Mouse (Mus musculus): ENCODE results near the gene Cep295nl. TPM values are rescaled to one million over a fixed set of nuclear protein-coding genes. Genes with fewer than 3 reads are reported as not detected.
A peak's percentile ranks its signal among the peaks of the same experiment; 100 is the strongest.

Cep295nl gene
- polyA plus RNA-seq, 1 experiment from 2014 or later, result 0.74 TPM

- H3K9me3 ChIP-seq, result no peaks in the 10 kb centered on the region
- peak within 1 kb of the TSS; percentile 90 for H3K27ac ChIP-seq
- peak; percentile 99 for ATAC-seq (ENCODE audit: insufficient number of reproducible peaks, insufficient read depth, low FRiP score, low TSS enrichment, low read depth)
- peak within 1 kb of the TSS; percentile 94 for H3K4me2 ChIP-seq
- H3K4me1 ChIP-seq, result peaks cover 15% of the 10 kb centered on the region
- WGBS, result under 1% methylated on average over 68 of the region's 68 CpGs
- peak within 1 kb of the TSS; percentile 92 for H3K9ac ChIP-seq
- peaks cover 25% of the 10 kb centered on the region for H3K36me3 ChIP-seq
- peak within 1 kb of the TSS; percentile 95 for H3K4me3 ChIP-seq
- no peaks in the 10 kb centered on the region for H3K27me3 ChIP-seq
Measured at GRCm38 (mm10) chr11:118289999-118290889, 52.1 kb downstream of the Cep295nl start, which contains the start of gene Usp36. Gene Usp36 (minus strand): TSS chr11:118290244.

- 0% methylated on average over 22 of the region's 22 CpGs for WGBS
- peak overlapping the region; percentile 95 for H3K4me3 ChIP-seq
- no peaks in the 10 kb centered on the region for H3K27me3 ChIP-seq
- peaks cover 31% of the 10 kb centered on the region for H3K36me3 ChIP-seq
- H3K27ac ChIP-seq, result peak overlapping the region; percentile 80
- H3K9ac ChIP-seq, result peak overlapping the region; percentile 92
- H3K9me3 ChIP-seq, result no peaks in the 10 kb centered on the region
- H3K4me1 ChIP-seq, result peaks cover 15% of the 10 kb centered on the region
- no peak for ATAC-seq (ENCODE audit: insufficient number of reproducible peaks, insufficient read depth, low FRiP score, low TSS enrichment, low read depth)
- H3K4me2 ChIP-seq, result peak overlapping the region; percentile 94
Measured at GRCm38 (mm10) chr11:118289562-118289961, 52.7 kb downstream of the Cep295nl start.

- Histone ChIP-seq H3K4me2 (peak overlapping the region; percentile 94), H3K4me1 (peaks cover 15% of the 10 kb centered on the region), H3K27me3 (no peaks in the 10 kb centered on the region), H3K9me3 (no peaks in the 10 kb centered on the region), H3K9ac (peak overlapping the region; percentile 92), H3K27ac (peak overlapping the region; percentile 80; the same call in 1 of the 2 replicates), H3K4me3 (peak overlapping the region; percentile 95), H3K36me3 (peaks cover 36% of the 10 kb centered on the region)
- no peak for ATAC-seq (ENCODE audit: insufficient number of reproducible peaks, insufficient read depth, low FRiP score, low TSS enrichment, low read depth)
- WGBS, result under 1% methylated on average over 16 of the region's 16 CpGs
Measured at GRCm38 (mm10) chr11:118289037-118289511, 53.2 kb downstream of the Cep295nl start.

GRCm38 (mm10) chr11:118287573-118287972 is 54.7 kb downstream of the Cep295nl start:
- H3K4me2 ChIP-seq, result no peak overlapping the region
- WGBS, result 95% methylated on average over 9 of the region's 9 CpGs

DNA sequence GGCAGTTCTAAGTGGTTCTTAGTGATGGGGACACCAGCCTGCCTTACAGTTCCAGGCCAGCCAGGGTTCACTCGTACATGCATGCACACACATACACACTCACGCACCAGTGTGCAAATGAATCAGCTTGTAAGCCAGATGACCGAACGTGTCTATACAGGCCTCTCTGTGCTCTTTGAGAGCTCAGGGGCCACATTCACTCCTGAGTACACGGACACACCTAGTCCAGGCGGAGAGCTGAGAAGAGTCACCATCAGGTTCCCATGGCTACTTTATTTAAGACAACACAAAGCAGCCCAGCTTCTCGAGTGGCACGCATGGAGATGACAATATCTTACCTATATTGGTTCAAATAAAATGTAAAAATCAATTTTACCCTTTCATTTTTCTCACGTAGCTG is 55.9 kb downstream of the Cep295nl start:
- H3K27me3 ChIP-seq, result no peaks in the 10 kb centered on the region
- 92% methylated on average over 9 of the region's 9 CpGs for WGBS
- no peak overlapping the region for H3K27ac ChIP-seq
- no peak overlapping the region for H3K4me2 ChIP-seq
- 0 out of 2 replicates have a peak overlapping the region, but pooled peaks have one; percentile 46 for H3K9ac ChIP-seq
- peaks cover 63% of the 10 kb centered on the region for H3K36me3 ChIP-seq
- peaks cover 15% of the 10 kb centered on the region for H3K4me1 ChIP-seq
- no peaks in the 10 kb centered on the region for H3K9me3 ChIP-seq
- H3K4me3 ChIP-seq, result no peak overlapping the region
- ATAC-seq (ENCODE audit: insufficient number of reproducible peaks, insufficient read depth, low FRiP score, low TSS enrichment, low read depth), result no peak

More at GRCm38 (mm10) chr11:118287573-118287972, 54.7 kb downstream of the Cep295nl start:
- H3K36me3 ChIP-seq, result peaks cover 51% of the 10 kb centered on the region
- H3K4me1 ChIP-seq, result peaks cover 15% of the 10 kb centered on the region
- H3K27ac ChIP-seq, result no peak overlapping the region
- H3K27me3 ChIP-seq, result no peaks in the 10 kb centered on the region
- no peak overlapping the region for H3K4me3 ChIP-seq
- ATAC-seq (ENCODE audit: insufficient number of reproducible peaks, insufficient read depth, low FRiP score, low TSS enrichment, low read depth), result no peak
- H3K9me3 ChIP-seq, result no peaks in the 10 kb centered on the region
- H3K9ac ChIP-seq, result peak overlapping the region; percentile 36; the same call in 1 of the 2 replicates

DNA sequence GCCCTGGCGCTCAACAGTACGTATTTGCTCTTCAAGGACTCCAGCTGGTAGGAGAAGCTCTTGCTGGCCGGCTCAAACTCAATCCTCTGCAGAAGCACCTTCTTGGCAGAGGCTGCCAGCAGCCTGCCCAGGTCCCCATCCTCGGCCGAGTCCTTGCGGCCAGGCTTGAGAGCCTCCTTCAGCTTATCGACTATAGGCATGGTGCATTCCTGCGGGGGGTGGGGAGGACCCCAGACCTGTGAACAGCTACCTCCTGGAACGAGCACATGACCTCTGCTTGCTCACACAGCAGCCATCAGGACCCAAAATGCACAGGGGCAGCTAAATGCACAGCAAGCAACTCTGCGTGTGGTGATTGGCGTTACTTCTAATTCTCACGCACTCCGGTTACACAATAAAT is 56.5 kb downstream of the Cep295nl start:
- 93% methylated on average over 13 of the region's 13 CpGs for WGBS
- Histone ChIP-seq H3K27ac (no peak overlapping the region), H3K4me1 (peaks cover 13% of the 10 kb centered on the region), H3K36me3 (peaks cover 69% of the 10 kb centered on the region), H3K4me2 (no peak overlapping the region), H3K9ac (0 out of 2 replicates have a peak overlapping the region, but pooled peaks have one; percentile 46), H3K9me3 (no peaks in the 10 kb centered on the region), H3K4me3 (no peak overlapping the region), H3K27me3 (no peaks in the 10 kb centered on the region)
- no peak for ATAC-seq (ENCODE audit: insufficient number of reproducible peaks, insufficient read depth, low FRiP score, low TSS enrichment, low read depth)

Other genes starting within 250 kb of the Cep295nl start
- gene Dnah17, start 211.9 kb downstream of the Cep295nl start, polyA plus RNA-seq (2015; fragmentation: Nextera tagmentation; extraction: Ambion mirVana), result 0.20 and 0.29 TPM in 2 replicates
- 15.8 and 16.1 TPM in 2 replicates for gene Cyth1, start 93.9 kb downstream of the Cep295nl start, polyA plus RNA-seq (2015; fragmentation: Nextera tagmentation; extraction: Ambion mirVana)
- 22.8 and 24.0 TPM in 2 replicates for gene Usp36, start 52.3 kb downstream of the Cep295nl start, polyA plus RNA-seq (2015; fragmentation: Nextera tagmentation; extraction: Ambion mirVana)
- 117 and 132 TPM in 2 replicates for gene Timp2, start 13.2 kb upstream of the Cep295nl start, polyA plus RNA-seq (2015; fragmentation: Nextera tagmentation; extraction: Ambion mirVana)
- 5.6 and 6.8 TPM in 2 replicates for gene Lgals3bp, start 59.6 kb upstream of the Cep295nl start, polyA plus RNA-seq (2015; fragmentation: Nextera tagmentation; extraction: Ambion mirVana)
- 28.9 and 30.7 TPM in 2 replicates for gene Cant1, start 76.6 kb upstream of the Cep295nl start, polyA plus RNA-seq (2015; fragmentation: Nextera tagmentation; extraction: Ambion mirVana)
- gene C1qtnf1, start 85.7 kb upstream of the Cep295nl start, polyA plus RNA-seq (2015; fragmentation: Nextera tagmentation; extraction: Ambion mirVana), result 14.7 and 16.5 TPM in 2 replicates
- 6.5 and 9.6 TPM in 2 replicates for gene Engase, start 134.3 kb upstream of the Cep295nl start, polyA plus RNA-seq (2015; fragmentation: Nextera tagmentation; extraction: Ambion mirVana)